Mouse (Mus musculus): ENCODE results near the gene Fen1.

DNA sequence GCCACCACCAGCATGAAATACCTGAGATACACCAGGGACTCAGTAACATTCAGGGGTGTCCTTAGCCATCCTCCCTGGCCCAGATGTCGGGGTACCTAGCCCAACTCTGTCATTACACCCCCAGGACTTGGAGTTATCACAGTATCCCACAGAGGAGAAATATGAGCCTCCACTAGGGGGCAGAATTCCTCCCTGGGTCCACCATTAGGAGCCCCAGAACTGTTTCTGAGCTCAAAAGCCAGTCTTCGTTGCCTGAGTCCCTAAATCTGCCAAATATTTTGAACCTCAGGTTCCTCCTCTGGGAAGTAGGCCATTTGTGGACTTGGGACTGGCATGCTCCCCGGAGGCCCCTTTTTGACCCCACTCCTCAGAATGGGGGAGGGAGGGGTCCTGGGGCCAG, 15.1 kb upstream of the Fen1 start:
- peak; percentile 29; the same call in 1 of the 2 replicates for TF ChIP-seq CTCF (IDR thresholded peaks at IDR 0.05; ENCODE audit: insufficient read depth, low read length)
- TF ChIP-seq POLR2A (IDR thresholded peaks at IDR 0.05; ENCODE audit: borderline replicate concordance, extremely low read depth, low read depth, low read length), result no peak

Data from lung, adult 2 months (tissue).